Mouse (Mus musculus): Measurements from ENCODE around the gene Tenm3. TPM values are rescaled to one million over a fixed set of nuclear protein-coding genes. Genes with fewer than 3 reads are reported as not detected.

The Tenm3 gene
- polyA plus RNA-seq, 1 experiment, result 18.2 TPM

DNA sequence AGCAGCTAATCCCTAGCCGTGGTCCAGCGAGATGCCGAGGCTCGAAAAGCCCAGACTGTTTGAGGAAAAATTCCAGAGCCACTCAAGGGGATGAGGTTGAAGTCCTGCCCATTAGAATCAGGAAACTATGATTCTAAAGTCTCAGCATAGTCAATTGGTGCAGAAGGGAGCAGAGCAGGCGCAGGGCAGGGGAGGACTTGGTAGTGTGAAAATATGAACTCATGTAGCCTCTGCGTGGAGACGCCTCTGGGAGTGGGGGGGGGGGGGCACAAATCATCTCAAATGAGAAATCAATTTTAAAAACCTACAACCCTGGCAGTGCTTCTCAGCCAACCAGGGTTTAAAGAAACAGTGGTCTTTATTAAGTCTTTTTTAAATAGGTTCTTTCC, 392.5 kb downstream of the Tenm3 start:
- no peaks in the 10 kb centered on the region for H3K79me2 ChIP-seq (ENCODE audit: control insufficient read depth, insufficient read depth)
- H3K79me3 ChIP-seq (ENCODE audit: low read depth), result no peaks in the 10 kb centered on the region
- H3ac ChIP-seq (ENCODE audit: control insufficient read depth, insufficient read length, low read depth), result no peak overlapping the region
- H3K27me3 ChIP-seq (ENCODE audit: control insufficient read depth, insufficient read depth, insufficient read length), result no peaks in the 10 kb centered on the region
- H3K36me3 ChIP-seq (ENCODE audit: control insufficient read depth, insufficient read depth), result no peaks in the 10 kb centered on the region
- H3K4me3 ChIP-seq (ENCODE audit: insufficient read depth, poor library complexity, severe bottlenecking), result no peak overlapping the region
- TF ChIP-seq MAX (IDR thresholded peaks at IDR 0.05), result no peak
- no peak for TF ChIP-seq FOSL1 (IDR thresholded peaks at IDR 0.05; ENCODE audit: insufficient read depth, low read length, poor library complexity, severe bottlenecking)
- no peak for TF ChIP-seq MYOG (IDR thresholded peaks at IDR 0.05; ENCODE audit: control insufficient read depth, extremely low read depth, insufficient read length)
- TF ChIP-seq CEBPB (IDR thresholded peaks at IDR 0.05; ENCODE audit: low read depth), result no peak
- no peak for TF ChIP-seq MYOD1 (IDR thresholded peaks at IDR 0.05; ENCODE audit: control insufficient read depth, insufficient read length, low read depth)
- TF ChIP-seq CTCF (IDR thresholded peaks at IDR 0.05; ENCODE audit: control insufficient read depth, insufficient read depth, insufficient read length), result no peak
- TF ChIP-seq USF1 (IDR thresholded peaks at IDR 0.05; ENCODE audit: low read depth), result no peak

DNA sequence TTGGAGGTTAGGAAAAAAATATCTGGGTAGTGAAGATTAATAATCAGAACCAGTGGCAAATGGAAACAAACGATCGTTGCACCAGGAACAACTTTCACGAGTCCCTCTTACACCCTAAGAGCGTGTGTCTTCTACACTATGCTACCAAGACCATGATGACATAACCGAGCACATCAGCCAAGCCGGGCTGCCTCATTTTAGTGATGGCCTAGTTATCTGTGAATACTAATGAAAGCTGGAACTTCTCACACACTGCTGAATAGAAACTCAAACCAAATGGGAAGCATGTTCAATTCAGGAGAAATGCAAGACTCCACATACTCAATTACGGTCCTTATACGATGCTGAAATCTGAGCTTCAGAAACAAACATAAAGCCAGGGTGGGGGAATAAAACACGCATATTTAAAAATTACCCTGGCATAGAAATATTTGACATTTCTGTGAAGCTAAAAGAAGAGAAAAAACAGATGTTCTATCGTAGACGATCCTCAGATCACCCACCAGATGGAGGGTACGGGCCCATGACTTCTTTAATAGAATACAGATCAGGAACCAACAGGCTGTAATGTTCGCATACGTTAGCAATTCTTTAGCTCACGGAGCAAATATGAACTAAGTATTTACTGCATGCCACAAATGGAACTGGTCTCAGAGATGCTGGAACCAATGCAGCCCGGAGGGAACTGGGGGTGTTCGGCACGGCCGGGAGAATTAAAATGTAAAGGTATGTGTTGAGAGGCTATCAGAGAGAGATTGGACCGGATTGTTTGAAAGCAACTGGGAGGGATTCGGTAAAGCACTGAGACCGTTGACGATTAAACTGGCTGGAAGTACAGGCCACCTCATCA, 393.1 kb downstream of the Tenm3 start:
- no peak overlapping the region for H3K4me3 ChIP-seq (ENCODE audit: insufficient read depth, poor library complexity, severe bottlenecking)
- H3K27me3 ChIP-seq (ENCODE audit: control insufficient read depth, insufficient read depth, insufficient read length), result no peaks in the 10 kb centered on the region

DNA sequence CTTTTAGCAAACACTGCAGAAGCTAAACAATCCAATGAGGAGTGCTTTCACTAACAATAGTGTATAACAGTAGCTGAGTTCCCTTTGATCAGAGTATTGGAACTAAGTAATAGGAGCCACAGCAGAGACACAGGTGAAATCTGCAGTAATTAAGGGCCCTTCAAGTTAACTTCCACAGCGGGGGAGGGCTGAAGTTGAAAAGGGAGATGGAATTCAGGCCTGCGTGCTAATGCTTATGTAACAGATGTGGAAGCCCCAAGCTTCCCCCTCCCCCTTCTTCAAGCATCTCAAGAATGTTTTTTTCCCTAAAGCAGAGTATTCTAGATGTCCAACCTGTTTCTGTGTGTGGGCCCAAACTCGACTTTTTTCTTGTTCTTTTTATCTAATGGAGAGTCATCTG, 394.1 kb downstream of the Tenm3 start:
- no peaks in the 10 kb centered on the region for H3K36me3 ChIP-seq (ENCODE audit: control insufficient read depth, insufficient read depth)
- TF ChIP-seq CTCF (IDR thresholded peaks at IDR 0.05; ENCODE audit: control insufficient read depth, insufficient read depth, insufficient read length) (no peak), USF1 (IDR thresholded peaks at IDR 0.05; ENCODE audit: low read depth) (no peak), MYOG (IDR thresholded peaks at IDR 0.05; ENCODE audit: control insufficient read depth, extremely low read depth, insufficient read length) (no peak), MYOD1 (IDR thresholded peaks at IDR 0.05; ENCODE audit: control insufficient read depth, insufficient read length, low read depth) (no peak), FOSL1 (IDR thresholded peaks at IDR 0.05; ENCODE audit: insufficient read depth, low read length, poor library complexity, severe bottlenecking) (no peak), MAX (IDR thresholded peaks at IDR 0.05) (no peak), CEBPB (IDR thresholded peaks at IDR 0.05; ENCODE audit: low read depth) (no peak)
- H3K79me2 ChIP-seq (ENCODE audit: control insufficient read depth, insufficient read depth), result no peaks in the 10 kb centered on the region
- H3ac ChIP-seq (ENCODE audit: control insufficient read depth, insufficient read length, low read depth), result no peak overlapping the region
- no peaks in the 10 kb centered on the region for H3K27me3 ChIP-seq (ENCODE audit: control insufficient read depth, insufficient read depth, insufficient read length)
- H3K4me3 ChIP-seq (ENCODE audit: insufficient read depth, poor library complexity, severe bottlenecking), result no peak overlapping the region
- no peaks in the 10 kb centered on the region for H3K79me3 ChIP-seq (ENCODE audit: low read depth)

More for the DNA sequence above, 393.1 kb downstream of the Tenm3 start:
- Histone ChIP-seq H3K79me3 (ENCODE audit: low read depth) (no peaks in the 10 kb centered on the region), H3K79me2 (ENCODE audit: control insufficient read depth, insufficient read depth) (no peaks in the 10 kb centered on the region), H3ac (ENCODE audit: control insufficient read depth, insufficient read length, low read depth) (no peak overlapping the region), H3K36me3 (ENCODE audit: control insufficient read depth, insufficient read depth) (no peaks in the 10 kb centered on the region)
- TF ChIP-seq FOSL1 (IDR thresholded peaks at IDR 0.05; ENCODE audit: insufficient read depth, low read length, poor library complexity, severe bottlenecking), result no peak
- no peak for TF ChIP-seq CEBPB (IDR thresholded peaks at IDR 0.05; ENCODE audit: low read depth)
- TF ChIP-seq MAX (IDR thresholded peaks at IDR 0.05), result no peak
- TF ChIP-seq USF1 (IDR thresholded peaks at IDR 0.05; ENCODE audit: low read depth), result no peak

DNA sequence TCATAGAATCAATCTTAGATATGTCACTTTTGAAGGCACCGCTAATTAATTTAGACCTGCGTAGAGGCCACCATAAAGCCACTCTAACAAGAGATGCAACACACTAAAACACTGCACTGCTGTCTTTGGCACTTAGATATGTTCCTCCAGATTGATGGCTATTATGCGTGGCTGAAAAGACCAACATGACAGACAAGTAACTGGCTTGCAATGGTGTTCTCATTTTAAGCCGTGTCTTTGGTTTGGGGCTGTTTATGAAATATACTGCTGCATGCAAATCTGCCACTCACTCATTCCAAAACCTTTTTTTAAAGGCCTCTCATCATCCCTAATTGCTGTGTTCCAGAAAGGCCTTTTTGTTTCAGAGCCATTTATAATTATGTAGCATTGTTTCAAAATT, 398.1 kb downstream of the Tenm3 start:
- no peaks in the 10 kb centered on the region for H3K79me2 ChIP-seq (ENCODE audit: control insufficient read depth, insufficient read depth)
- no peaks in the 10 kb centered on the region for H3K36me3 ChIP-seq (ENCODE audit: control insufficient read depth, insufficient read depth)
- TF ChIP-seq CEBPB (IDR thresholded peaks at IDR 0.05; ENCODE audit: low read depth), result no peak
- TF ChIP-seq MYOG (IDR thresholded peaks at IDR 0.05; ENCODE audit: control insufficient read depth, extremely low read depth, insufficient read length), result no peak
- no peak for TF ChIP-seq MAX (IDR thresholded peaks at IDR 0.05)
- TF ChIP-seq FOSL1 (IDR thresholded peaks at IDR 0.05; ENCODE audit: insufficient read depth, low read length, poor library complexity, severe bottlenecking), result no peak
- TF ChIP-seq CTCF (IDR thresholded peaks at IDR 0.05; ENCODE audit: control insufficient read depth, insufficient read depth, insufficient read length), result no peak
- no peak for TF ChIP-seq USF1 (IDR thresholded peaks at IDR 0.05; ENCODE audit: low read depth)
- TF ChIP-seq MYOD1 (IDR thresholded peaks at IDR 0.05; ENCODE audit: control insufficient read depth, insufficient read length, low read depth), result no peak
- H3K79me3 ChIP-seq (ENCODE audit: low read depth), result no peaks in the 10 kb centered on the region
- H3K4me3 ChIP-seq (ENCODE audit: insufficient read depth, poor library complexity, severe bottlenecking), result no peak overlapping the region
- H3K27me3 ChIP-seq (ENCODE audit: control insufficient read depth, insufficient read depth, insufficient read length), result no peaks in the 10 kb centered on the region
- H3ac ChIP-seq (ENCODE audit: control insufficient read depth, insufficient read length, low read depth), result no peak overlapping the region

GRCm38 (mm10) chr8:48439491-48439890, 404.3 kb downstream of the Tenm3 start:
- H3K79me2 ChIP-seq (ENCODE audit: control insufficient read depth, insufficient read depth), result no peaks in the 10 kb centered on the region
- TF ChIP-seq MAX (IDR thresholded peaks at IDR 0.05), result no peak
- no peak for TF ChIP-seq CEBPB (IDR thresholded peaks at IDR 0.05; ENCODE audit: low read depth)
- TF ChIP-seq FOSL1 (IDR thresholded peaks at IDR 0.05; ENCODE audit: insufficient read depth, low read length, poor library complexity, severe bottlenecking), result no peak
- TF ChIP-seq MYOG (IDR thresholded peaks at IDR 0.05; ENCODE audit: control insufficient read depth, extremely low read depth, insufficient read length), result no peak
- no peak for TF ChIP-seq USF1 (IDR thresholded peaks at IDR 0.05; ENCODE audit: low read depth)
- no peak for TF ChIP-seq CTCF (IDR thresholded peaks at IDR 0.05; ENCODE audit: control insufficient read depth, insufficient read depth, insufficient read length)
- no peak for TF ChIP-seq MYOD1 (IDR thresholded peaks at IDR 0.05; ENCODE audit: control insufficient read depth, insufficient read length, low read depth)
- no peaks in the 10 kb centered on the region for H3K36me3 ChIP-seq (ENCODE audit: control insufficient read depth, insufficient read depth)
- no peaks in the 10 kb centered on the region for H3K27me3 ChIP-seq (ENCODE audit: control insufficient read depth, insufficient read depth, insufficient read length)
- no peaks in the 10 kb centered on the region for H3K79me3 ChIP-seq (ENCODE audit: low read depth)
- no peak overlapping the region for H3K4me3 ChIP-seq (ENCODE audit: insufficient read depth, poor library complexity, severe bottlenecking)
- no peak overlapping the region for H3ac ChIP-seq (ENCODE audit: control insufficient read depth, insufficient read length, low read depth)
